Mouse (Mus musculus) cortical plate, adult 2 months (tissue): ENCODE measurements around the gene Traf7.

Experiments used
- CTCF ChIP-seq: fragments of 200-500 bp; IDR thresholded peaks from 2 replicates; pipeline ENCODE4 v1.5.1; 2011; ENCODE audit warnings: mild to moderate bottlenecking, control low read depth, low read length; ENCODE audit not compliant: insufficient read depth; ENCODE audit errors: extremely low read depth
- POLR2A ChIP-seq: fragments of 200-500 bp; IDR thresholded peaks from 2 replicates; pipeline ENCODE4 v1.6.1; 2011; ENCODE audit warnings: mild to moderate bottlenecking, low read length, control low read depth; ENCODE audit not compliant: insufficient read depth; ENCODE audit errors: extremely low read depth

GRCm38 (mm10) chr17:24470701-24471527 lies 56.8 kb downstream of the Traf7 start:
- TF ChIP-seq POLR2A (no peak), CTCF (no peak)
